Mouse (Mus musculus) thymus, postnatal 36 days (tissue): ENCODE data around the gene Insm2.

Experiments
- DNase-seq, 2 experiments: peaks; one replicate each; pipeline ENCODE4 v3.0.0; 2022; ENCODE audit warnings: mixed read lengths in 2 of 2

Gene Insm2

DNA sequence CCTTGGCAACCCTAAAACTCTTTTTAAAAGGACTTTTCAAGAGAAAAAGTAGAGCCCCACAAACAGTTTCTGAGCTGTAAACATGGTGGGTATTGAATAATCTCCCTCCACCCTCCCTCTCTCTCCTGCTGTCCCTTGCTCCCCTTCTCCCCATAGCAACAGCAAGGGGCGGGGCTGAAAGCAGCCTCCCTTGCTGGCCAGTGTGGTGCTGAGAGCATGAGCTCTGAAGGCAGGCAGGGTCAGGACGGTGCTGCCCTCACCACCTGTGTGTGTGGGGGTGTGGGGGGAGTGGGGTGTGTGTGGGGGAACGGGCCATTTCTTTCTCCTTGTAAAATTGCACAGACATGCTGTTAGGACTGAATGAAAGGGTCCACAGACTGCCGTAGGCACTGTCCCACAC lies 8.7 kb downstream of the Insm2 start:
- no peak for DNase-seq

GRCm38 (mm10) chr12:55610812-55611211 lies 11.6 kb downstream of the Insm2 start:
- no peak for DNase-seq

DNA sequence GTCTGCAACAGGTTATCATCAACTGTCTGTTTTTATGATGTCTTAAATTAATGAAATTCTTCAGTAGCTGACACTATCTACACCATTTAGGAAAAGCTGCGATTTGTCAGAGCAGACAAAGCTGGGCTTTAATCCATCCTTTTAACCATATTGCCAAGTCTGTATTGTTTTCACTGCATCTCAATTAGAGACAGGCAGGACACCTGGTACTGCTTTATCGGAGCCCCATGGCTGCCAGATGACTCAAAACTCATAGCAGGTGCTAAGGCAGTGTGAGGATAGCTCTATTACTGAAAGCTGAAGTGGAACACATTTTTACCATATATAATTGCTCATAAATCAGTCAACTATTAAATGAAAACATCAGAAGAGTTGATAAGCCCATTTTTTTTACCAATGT lies 21.1 kb downstream of the Insm2 start:
- no peak for DNase-seq

DNA sequence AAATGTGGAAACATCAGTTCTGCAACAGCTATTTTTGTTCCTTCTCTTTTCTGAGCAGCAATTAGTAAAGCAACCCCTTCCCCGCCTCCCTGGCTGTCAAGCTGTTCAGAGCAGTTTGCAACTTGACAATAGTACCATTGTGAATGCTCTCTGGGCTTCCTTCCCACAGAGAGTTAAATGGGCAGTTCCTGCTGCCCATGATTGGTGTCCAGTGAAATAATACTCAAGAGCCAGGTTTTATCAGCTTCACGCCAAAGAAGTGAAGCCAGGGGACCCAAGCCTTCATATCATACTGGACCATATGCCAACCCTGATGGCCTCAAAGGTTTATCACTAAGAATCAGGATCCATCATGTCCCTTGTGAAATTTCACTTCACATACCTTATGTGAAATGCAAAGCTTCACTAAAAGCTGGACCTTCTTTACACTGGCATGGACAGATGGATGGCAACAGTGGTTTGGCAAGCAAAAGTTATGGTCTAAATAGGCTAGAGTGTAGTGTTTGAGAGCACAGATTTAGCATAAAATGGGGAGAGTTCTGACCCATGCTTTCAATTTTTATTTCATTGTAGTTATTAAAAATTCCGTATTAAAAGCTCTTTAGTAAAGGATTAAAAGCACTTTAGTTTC lies 23.5 kb downstream of the Insm2 start:
- DNase-seq: no peak

- DNase-seq: no peak
These were observed 24.0 kb downstream of the Insm2 start for GRCm38 (mm10) chr12:55623254-55623653.

DNA sequence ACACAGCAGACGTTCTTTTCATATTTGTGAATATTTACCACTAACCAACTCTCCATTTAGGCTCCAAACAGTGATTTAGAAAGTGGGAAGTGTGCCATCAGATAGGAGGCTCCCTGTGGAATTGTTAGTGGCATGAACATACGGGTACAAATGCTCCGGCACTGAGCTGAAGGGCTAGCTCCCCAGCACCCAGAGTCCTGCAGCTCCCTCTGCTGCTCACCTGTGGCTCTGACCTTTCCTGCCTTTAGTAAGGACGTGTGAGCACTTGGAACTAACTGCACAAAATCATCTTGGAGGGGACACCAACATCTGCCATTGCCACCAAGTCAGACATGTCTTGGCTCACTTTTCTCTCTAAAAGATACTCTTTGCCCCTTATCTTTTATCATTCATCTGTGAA lies 27.5 kb downstream of the Insm2 start:
- DNase-seq: peak in 1 of 2 experiments; percentile 6

GRCm38 (mm10) chr12:55648011-55648525 lies 48.8 kb downstream of the Insm2 start:
- DNase-seq: no peak
